Mouse (Mus musculus) embryonic fibroblast, embryonic 13.5 days (primary cell): ENCODE data around the gene Ptprj.

ENCODE experiments used
- CTCF ChIP-seq: IDR thresholded peaks from 2 replicates; pipeline ENCODE4 v1.5.1; 2011; ENCODE audit warnings: mild to moderate bottlenecking, control low read depth, low read length, moderate library complexity, borderline replicate concordance; ENCODE audit not compliant: insufficient read depth
- POLR2A ChIP-seq: IDR thresholded peaks from 2 replicates; pipeline ENCODE4 v1.6.1; 2011; ENCODE audit warnings: low read depth, mild to moderate bottlenecking, control low read depth, low read length, moderate library complexity

DNA sequence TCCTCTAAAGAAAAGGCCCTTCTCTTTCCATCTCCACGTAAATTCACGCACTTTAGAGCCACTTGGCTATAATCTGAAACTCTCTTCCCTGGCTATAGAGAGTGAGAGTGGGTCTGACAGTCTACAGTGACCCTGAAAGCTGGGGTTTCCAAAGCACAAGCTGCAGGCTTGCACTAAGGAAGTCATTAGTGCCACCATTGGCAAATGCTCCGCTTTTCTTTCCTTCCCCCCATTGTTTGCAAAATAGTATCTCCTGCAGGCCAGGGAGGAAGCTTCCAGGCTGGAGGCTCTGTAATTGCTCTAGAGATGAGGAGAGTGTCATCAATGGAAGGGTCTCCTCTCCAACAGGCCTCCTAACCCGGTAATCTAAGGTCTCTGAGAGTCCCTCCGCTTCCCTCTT is 65.5 kb downstream of the Ptprj start:
- no peak for TF ChIP-seq CTCF
- TF ChIP-seq POLR2A: no peak
